Mouse (Mus musculus) lung, postnatal 36 days (tissue): Measurements from ENCODE around the gene Slc5a1.
A peak's percentile ranks its signal among the peaks of the same experiment; 100 is the strongest.

Experiments used
- DNase-seq: peaks from one replicate; pipeline ENCODE4 v3.0.0; 2022; ENCODE audit warnings: mixed read lengths

The Slc5a1 gene

DNA sequence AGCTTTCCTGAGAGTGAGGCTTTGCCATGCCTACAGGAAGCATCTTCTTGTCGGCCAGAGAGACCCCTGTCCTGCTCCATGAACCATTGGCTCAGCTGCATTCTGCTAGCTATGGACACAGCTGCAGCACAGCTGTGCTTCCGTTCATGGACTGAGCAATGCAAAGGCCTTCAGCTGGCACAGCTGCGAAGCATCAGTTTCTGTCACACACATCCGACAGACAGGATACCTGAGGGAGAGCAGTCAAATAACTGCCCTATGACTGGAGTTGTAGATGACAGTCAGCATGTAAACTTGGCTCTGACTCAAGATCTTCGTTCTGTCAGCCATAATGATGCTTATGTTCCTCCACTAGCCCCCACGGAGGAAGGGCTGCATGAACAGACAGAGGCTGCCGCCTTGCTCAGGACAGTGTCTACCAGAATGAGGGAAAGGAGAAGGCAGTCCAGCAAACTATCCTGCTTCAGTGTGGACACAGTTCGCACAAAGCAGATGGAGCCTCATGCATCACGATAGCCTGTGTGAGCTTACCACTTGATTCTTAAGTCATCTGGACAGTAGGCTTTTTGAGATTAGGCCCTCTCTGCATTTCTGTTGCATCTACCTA lies 91.3 kb downstream of the Slc5a1 start:
- DNase-seq, result no peak

DNA sequence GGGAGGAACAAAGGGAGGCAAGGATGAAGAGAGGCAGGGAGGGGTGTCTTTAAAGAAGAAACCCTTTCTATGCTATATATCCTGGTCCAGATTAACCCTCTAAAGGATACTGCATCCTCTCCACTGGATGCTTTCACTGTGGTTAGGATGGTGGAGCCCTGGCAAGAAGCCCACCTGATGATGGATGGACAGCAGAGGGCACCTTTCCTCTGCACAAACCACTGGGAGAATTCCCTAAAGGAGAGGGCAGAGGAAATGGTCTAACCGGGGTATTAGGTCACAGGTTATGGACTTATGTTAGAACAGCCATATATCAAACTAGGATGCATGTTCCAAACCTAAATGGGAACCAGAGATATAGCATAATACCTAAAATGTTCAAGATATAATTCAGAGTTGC lies 96.1 kb downstream of the Slc5a1 start:
- DNase-seq, result no peak

DNA sequence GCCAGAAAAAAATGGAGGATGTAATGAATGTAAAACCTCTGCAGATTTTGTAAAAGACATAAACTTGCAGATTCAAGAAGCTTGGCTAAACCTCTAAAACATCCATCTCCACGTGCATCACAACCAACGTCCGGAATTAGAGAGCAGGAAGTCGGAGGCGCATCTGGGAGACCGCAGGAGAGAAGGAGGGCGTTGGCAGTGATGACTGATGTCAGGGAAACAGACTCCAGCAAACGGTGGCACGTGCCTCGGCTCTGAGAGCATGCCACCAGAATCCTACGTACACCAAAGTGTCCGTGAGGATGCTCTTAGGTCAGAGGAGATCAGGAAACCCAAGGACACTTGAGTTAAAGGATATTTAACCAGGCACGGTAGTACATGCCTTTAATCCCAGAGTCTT lies 97.7 kb downstream of the Slc5a1 start:
- DNase-seq, result no peak

DNA sequence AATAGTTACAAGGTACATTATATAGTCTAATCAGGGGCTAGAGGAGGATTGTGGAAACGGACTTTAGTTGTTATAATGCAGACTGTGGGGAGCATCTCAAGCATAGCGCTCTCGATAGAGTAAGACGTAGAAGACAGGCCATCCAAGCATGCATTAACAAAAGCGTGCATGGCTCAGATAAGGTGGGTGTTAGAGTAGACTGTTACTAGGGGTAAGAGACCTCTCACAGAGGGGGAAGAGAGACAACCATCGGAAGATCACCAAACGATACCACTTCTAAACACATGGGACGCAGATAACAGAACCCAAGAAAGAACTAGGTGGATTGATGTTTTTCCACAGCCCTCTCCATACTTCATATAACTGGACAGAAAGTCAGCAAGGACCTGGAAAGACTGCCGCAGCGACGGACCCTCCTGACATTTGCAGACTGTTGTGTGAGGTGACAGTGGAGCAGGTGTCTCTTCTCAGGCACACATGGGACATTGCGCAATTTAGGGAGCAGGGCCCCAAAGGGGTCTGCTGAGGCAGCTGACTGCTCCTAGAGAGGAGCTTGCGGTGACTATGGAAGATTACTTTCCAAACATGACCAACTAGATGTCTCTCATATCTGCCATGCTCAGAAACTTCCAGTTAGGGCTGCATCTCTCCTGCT lies 98.6 kb downstream of the Slc5a1 start:
- DNase-seq, result no peak

DNA sequence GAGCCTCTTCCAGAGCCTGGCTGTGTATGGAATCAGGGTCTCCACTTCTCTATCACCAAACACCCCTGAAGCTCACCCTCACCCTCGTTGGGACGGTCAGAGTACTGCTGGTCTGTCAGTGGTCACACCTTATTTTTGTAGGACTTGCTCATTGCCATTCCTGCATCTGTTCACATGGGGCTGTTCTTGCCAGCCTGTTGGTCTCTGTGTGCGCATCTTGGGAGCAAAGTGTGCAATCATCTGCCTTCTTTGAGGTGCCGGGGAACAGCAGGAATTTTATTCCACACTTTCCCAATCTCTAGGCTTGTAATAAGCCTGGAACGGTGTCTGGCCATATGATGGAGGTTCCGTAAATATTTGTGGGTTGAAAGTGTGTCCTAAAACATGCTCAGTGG lies 99.1 kb downstream of the Slc5a1 start:
- no peak for DNase-seq

DNA sequence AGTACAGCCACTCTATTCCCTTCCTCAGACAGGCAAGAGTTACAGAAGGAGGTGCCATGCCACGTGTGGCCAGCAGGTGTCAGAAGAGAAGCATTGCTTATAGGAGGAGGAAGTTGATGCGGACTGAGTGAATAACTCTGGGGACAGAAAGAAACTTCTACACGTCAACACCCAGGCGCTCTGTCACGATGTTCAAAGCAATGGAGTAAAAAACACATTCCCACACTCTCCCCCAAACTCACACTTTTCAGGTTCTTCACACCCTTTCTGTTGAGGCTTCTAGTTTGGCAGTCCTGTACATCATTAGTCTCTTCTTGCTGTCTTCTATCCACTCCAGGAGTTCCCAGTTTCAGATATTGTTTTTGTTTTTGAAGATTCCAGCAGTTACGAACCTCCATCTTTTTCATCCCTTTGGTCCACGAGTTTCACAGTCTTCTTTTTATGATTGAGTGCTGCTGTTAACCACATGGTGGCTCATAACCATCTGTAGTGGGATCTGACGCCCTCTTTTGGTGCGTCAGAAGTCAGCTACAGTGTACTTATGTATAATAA lies 99.7 kb downstream of the Slc5a1 start:
- DNase-seq, result peak; percentile 88

DNA sequence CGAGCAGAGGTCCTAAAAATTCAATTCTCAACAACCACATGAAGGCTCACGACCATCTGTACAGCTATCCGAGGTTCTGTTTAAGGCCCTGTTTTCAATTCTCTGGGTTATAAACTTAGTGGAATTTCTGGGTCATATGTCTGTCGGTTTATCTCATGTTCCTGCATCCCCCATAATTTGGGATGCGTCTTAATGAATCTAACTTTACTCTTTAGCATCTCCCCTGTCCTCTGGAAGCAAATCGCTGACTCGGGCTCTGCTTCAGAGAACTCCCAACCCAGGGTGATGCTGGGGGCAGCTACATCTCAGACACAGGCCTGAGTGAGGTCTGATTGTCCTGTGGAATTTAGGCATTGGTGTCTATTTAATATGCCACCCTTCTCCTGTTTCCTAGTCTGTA lies 100.3 kb downstream of the Slc5a1 start:
- no peak for DNase-seq

DNA sequence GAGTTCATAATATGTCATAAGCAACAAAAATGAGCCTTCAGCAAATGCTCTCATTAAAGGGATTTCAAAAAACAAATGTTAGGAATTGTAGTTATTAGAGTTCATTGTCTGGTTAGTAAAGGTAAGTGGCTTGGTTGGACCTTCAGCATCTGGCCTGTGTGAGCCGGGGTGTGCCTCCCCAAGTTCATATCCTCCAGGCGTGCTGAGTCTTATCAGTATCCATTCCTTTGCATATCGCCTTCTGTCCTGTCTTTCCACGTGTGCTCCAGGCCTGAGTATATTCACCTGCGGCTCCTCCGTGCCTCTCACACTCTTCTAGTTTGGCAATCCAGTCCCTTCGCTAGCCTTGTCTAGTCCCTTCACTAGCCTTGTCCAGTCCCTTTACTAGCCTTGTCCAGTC lies 102.3 kb downstream of the Slc5a1 start:
- no peak for DNase-seq

DNA sequence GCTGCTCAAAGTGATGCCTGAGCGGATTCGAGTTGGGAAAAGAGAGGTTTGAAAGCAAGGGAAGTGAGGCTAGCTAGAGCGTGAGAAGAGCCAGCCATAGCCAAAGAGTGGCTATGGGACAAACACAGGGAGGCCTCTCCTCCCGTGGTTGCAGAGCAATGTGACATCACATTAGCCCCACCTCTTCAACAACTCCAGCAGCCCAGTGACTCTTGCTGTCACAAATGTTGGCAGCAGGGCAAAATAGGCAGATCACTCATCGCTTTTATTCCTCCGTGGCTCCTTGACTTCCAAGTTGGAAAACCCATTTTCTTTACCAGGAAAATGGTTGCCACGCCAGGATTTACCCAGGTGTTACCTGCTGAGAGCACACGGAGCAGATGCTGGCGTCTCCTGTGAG lies 103.1 kb downstream of the Slc5a1 start:
- no peak for DNase-seq

DNA sequence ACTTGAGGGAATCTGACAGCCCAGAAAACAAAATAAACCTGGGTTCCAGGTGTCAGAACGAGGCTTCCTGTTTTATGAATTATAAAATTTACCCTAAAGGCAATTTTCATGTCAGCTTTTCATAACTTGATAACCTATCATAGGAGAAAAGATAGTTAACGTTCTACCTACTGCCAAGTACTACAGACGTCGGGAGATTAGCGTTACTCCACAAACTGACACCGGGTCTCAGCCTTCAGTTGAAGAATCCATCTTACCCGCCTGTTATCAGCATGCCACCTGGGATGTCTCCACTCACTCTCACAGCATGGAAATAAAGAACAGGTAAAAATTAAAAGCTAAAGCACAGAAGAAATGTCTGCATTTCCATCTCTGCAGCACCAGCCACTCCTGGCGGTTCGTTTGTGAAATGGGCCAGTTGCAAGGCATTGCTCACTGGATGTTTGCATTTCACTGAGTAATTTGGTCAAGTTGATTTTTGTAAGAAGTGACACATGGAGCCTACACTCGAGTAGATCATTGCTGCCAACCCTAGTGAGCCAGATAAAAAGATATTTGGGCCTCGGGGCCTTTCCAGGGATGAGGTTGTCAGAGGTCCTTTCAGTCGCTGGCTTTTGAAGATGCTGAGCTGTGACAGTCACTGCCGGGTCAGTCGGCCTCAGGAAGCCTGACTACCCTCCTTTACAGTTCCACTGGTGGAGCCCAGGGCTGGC lies 104.7 kb downstream of the Slc5a1 start:
- no peak for DNase-seq

DNA sequence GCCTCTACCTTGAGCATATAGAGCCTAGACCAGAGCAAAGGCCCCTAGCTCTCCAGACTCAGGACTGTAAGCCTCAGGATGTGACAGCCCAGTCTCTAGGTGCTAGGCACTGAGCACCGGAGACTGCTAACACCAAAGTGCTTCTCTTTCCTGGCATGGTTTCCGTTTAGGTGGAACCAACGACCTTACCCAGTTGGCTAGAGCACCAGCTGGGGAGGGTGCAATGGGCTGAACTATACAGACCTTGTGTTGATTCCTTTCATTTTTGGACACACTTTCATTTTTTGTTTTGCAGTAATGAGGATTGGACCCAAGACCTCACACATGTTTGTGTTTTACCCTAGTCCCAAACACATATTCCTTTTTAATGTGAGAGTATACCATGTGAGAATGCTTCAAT lies 106.5 kb downstream of the Slc5a1 start:
- no peak for DNase-seq

DNA sequence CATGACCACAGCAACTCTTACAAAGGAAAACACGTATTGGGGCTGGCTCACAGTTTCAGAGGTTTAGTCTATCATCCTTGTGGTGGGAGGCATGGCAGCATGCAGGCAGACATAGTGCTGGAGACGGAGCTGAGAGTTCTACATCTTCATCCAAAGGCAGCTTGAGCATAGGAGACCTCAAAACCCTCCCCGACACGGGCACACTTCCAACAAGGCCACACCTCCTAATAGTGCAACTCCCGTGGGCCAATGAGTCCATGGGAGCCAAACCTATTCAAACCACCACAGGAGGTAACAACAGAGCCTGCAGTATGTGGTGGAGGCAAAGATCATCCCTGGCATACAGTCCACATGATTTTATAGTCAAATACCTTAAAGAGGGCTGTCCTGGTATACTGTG lies 107.2 kb downstream of the Slc5a1 start:
- no peak for DNase-seq
